In genomic region chr19:28333007-28333766, GRCm38 (mm10) we compare ENCODE assay signal across 11 mouse cellular contexts.
DNase-seq lines count a peak whose midpoint lies in the region; ATAC-seq and TF ChIP-seq lines count a peak whose summit lies in the region.
"Had no signal": no experiment of that assay in that cellular context is flagged by ENCODE, and none has a peak within 500 bp of the region (broad histone marks: within the 10 kb centered on the region; RNA-seq: fewer than 3 reads in every experiment).

No protein-coding gene starts in this region.

- no peak overlapping the region for H3K9ac ChIP-seq in lung, embryonic 14.5 days
- H3K9ac ChIP-seq in embryonic facial prominence, embryonic 14.5 days (ENCODE audit: low read depth, low read length), result no peak overlapping the region
- H3K9ac ChIP-seq in hindbrain, embryonic 14.5 days, result no peak overlapping the region
- H3K9ac ChIP-seq: heart, embryonic 15.5 days had no signal

- H3K27ac ChIP-seq in lung, embryonic 14.5 days (ENCODE audit: low read depth), result no peak overlapping the region
- H3K27ac ChIP-seq in embryonic facial prominence, embryonic 14.5 days (replicated peaks; ENCODE audit: low read depth, low read length), result no peak overlapping the region
- H3K27ac ChIP-seq in hindbrain, embryonic 14.5 days, result no peak overlapping the region
- H3K27ac ChIP-seq: heart, embryonic 15.5 days had no signal

- H3K4me2 ChIP-seq in lung, embryonic 14.5 days, result no peak overlapping the region
- H3K4me2 ChIP-seq in embryonic facial prominence, embryonic 14.5 days (ENCODE audit: low read depth, low read length), result no peak overlapping the region
- no peak overlapping the region for H3K4me2 ChIP-seq in hindbrain, embryonic 14.5 days (replicated peaks)
- H3K4me2 ChIP-seq: heart, embryonic 15.5 days had no signal

- peak; percentile 5 for DNase-seq in lung, embryonic 14.5 days
- DNase-seq in lung, postnatal 4 days, result no peak
- DNase-seq in embryonic facial prominence, embryonic 14.5 days (ENCODE audit: low spot score), result peak; percentile 32
- peak; percentile 41 for DNase-seq in hindbrain, embryonic 14.5 days (ENCODE audit: low spot score)
- DNase-seq in layer of hippocampus, postnatal 36 days, result no peak
- no peak for DNase-seq in gastrocnemius, postnatal 4 days (ENCODE audit: low spot score in 2 of 2)
- DNase-seq: cerebellum, postnatal 10 days; kidney, postnatal 25 days; lung, adult 2 months had no signal

- H3K9me3 ChIP-seq in lung, embryonic 14.5 days (ENCODE audit: low read depth, low read length), result no peaks in the 10 kb centered on the region
- H3K9me3 ChIP-seq in embryonic facial prominence, embryonic 14.5 days (ENCODE audit: control insufficient read depth, low read length), result no peaks in the 10 kb centered on the region
- H3K9me3 ChIP-seq in hindbrain, embryonic 14.5 days (ENCODE audit: control insufficient read depth, low read length), result no peaks in the 10 kb centered on the region
- H3K9me3 ChIP-seq: heart, embryonic 15.5 days had no signal

- no peaks in the 10 kb centered on the region for H3K27me3 ChIP-seq in lung, embryonic 14.5 days (ENCODE audit: insufficient read depth, low read length)
- H3K27me3 ChIP-seq in embryonic facial prominence, embryonic 14.5 days (replicated peaks; ENCODE audit: control insufficient read depth, insufficient read depth, low read length), result no peaks in the 10 kb centered on the region
- H3K27me3 ChIP-seq in hindbrain, embryonic 14.5 days (ENCODE audit: control insufficient read depth, insufficient read depth, low read length), result no peaks in the 10 kb centered on the region
- H3K27me3 ChIP-seq: heart, embryonic 15.5 days had no signal

- no peak for TF ChIP-seq CTCF in lung, embryonic 14.5 days (IDR thresholded peaks at IDR 0.05; ENCODE audit: low read depth)

- no peaks in the 10 kb centered on the region for H3K4me1 ChIP-seq in lung, embryonic 14.5 days (ENCODE audit: insufficient read depth)
- peaks cover 22% of the 10 kb centered on the region for H3K4me1 ChIP-seq in embryonic facial prominence, embryonic 14.5 days (ENCODE audit: control insufficient read depth, insufficient read depth, low read length)
- peaks cover 32% of the 10 kb centered on the region for H3K4me1 ChIP-seq in hindbrain, embryonic 14.5 days (replicated peaks; ENCODE audit: control insufficient read depth, insufficient read depth, low read length)

- H3K36me3 ChIP-seq in lung, embryonic 14.5 days (ENCODE audit: insufficient read depth), result no peaks in the 10 kb centered on the region
- no peaks in the 10 kb centered on the region for H3K36me3 ChIP-seq in embryonic facial prominence, embryonic 14.5 days (ENCODE audit: control insufficient read depth, insufficient read depth, low read length)
- H3K36me3 ChIP-seq in hindbrain, embryonic 14.5 days (replicated peaks; ENCODE audit: control insufficient read depth, insufficient read depth), result no peaks in the 10 kb centered on the region
- H3K36me3 ChIP-seq: heart, embryonic 15.5 days had no signal

- 41% methylated on average over 11 of the region's 11 CpGs for WGBS in lung, embryonic 14.5 days
- 47% methylated on average over 11 of the region's 11 CpGs for WGBS in embryonic facial prominence, embryonic 14.5 days
- WGBS in hindbrain, embryonic 14.5 days, result 29% methylated on average over 11 of the region's 11 CpGs

- no peak overlapping the region for H3K4me3 ChIP-seq in lung, embryonic 14.5 days (ENCODE audit: low read depth, low read length)
- no peak overlapping the region for H3K4me3 ChIP-seq in embryonic facial prominence, embryonic 14.5 days (ENCODE audit: low read depth, low read length)
- no peak overlapping the region for H3K4me3 ChIP-seq in hindbrain, embryonic 14.5 days (replicated peaks; ENCODE audit: low read length)
- H3K4me3 ChIP-seq: heart, embryonic 15.5 days had no signal

- ATAC-seq in lung, embryonic 14.5 days (ENCODE audit: insufficient read depth), result no peak
- no peak; the same call in 1 of the 2 replicates for ATAC-seq in embryonic facial prominence, embryonic 14.5 days (ENCODE audit: low read depth)
- ATAC-seq in hindbrain, embryonic 14.5 days (ENCODE audit: low FRiP score), result no peak
- ATAC-seq in activated CD4-positive, CD25-positive, alpha-beta regulatory T cell, adult 4 months, result no peak

Comparison
In these comparisons a context has a peak if more than half of its experiments do, and no peak if none do; other contexts are left out.
1. DNase-seq: peak in lung, embryonic 14.5 days (single experiment), embryonic facial prominence, embryonic 14.5 days (single experiment) and hindbrain, embryonic 14.5 days (single experiment); none in lung, postnatal 4 days (0 of 2), layer of hippocampus, postnatal 36 days (0 of 2) and gastrocnemius, postnatal 4 days (0 of 2).